Mouse (Mus musculus) MEL (cell line): Measurements from ENCODE around the gene Gm49387. TPM values are rescaled to one million over a fixed set of nuclear protein-coding genes. Genes with fewer than 3 reads are reported as not detected.

ENCODE experiments used
- polyA plus RNA-seq, 2 experiments: library from polyadenylated mRNA; stranded (reverse) in 1 of 2; unstranded in 1 of 2; fragments of >175 nt in 1 of 2; fragments of >200 nt in 1 of 2; gene quantifications; 2 replicates each; pipeline versions ENCODE4 v1.2.1 to v1.2.4; 2012; ENCODE audit warnings: low replicate concordance in 2 of 2, low read depth in 1 of 2; ENCODE audit not compliant: insufficient read length in 2 of 2, insufficient read depth in 1 of 2, missing spikeins in 1 of 2
- total RNA-seq: library from RNA; depleted of rRNA; stranded (reverse); fragments of 300-350 nt; gene quantifications from 2 replicates; pipeline ENCODE4 v1.2.3, GENCODE M21; 2012; rRNA removed

Gm49387 gene
- total and polyA plus RNA-seq, 3 experiments, result 0.14 TPM; not detected in 2

Other genes with a start within 250 kb of the Gm49387 start
- gene Sh3bp5, start 204.8 kb downstream of the Gm49387 start, total RNA-seq, result 0.19 and 0.36 TPM in 2 replicates
- 1 to 10 TPM in 1 of 2 experiments, not detected in 1; 1.0 TPM for gene Sh3bp5, start 204.8 kb downstream of the Gm49387 start, polyA plus RNA-seq
- 44.4 and 50.6 TPM in 2 replicates for gene Eaf1, start 146.5 kb downstream of the Gm49387 start, total RNA-seq
- 10 to 100 TPM in 1 of 2 experiments, not detected in 1; 67.2 TPM for gene Eaf1, start 146.5 kb downstream of the Gm49387 start, polyA plus RNA-seq
- 35.6 TPM in 2 replicates for gene Mettl6, start 145.8 kb downstream of the Gm49387 start, total RNA-seq
- 10 to 100 TPM in 1 of 2 experiments, not detected in 1; 39.2 TPM for gene Mettl6, start 145.8 kb downstream of the Gm49387 start, polyA plus RNA-seq
- not detected in 2 replicates for gene Colq, start 49.5 kb downstream of the Gm49387 start, total RNA-seq
- gene Colq, start 49.5 kb downstream of the Gm49387 start, polyA plus RNA-seq, result not detected
- gene Btd, start 150 bp upstream of the Gm49387 start, total RNA-seq, result 7.2 and 8.4 TPM in 2 replicates
- 10 to 100 TPM in 1 of 2 experiments, not detected in 1; 12.9 TPM for gene Btd, start 150 bp upstream of the Gm49387 start, polyA plus RNA-seq
- 7.7 and 9.2 TPM in 2 replicates for gene Hacl1, start 408 bp upstream of the Gm49387 start, total RNA-seq
- gene Hacl1, start 408 bp upstream of the Gm49387 start, polyA plus RNA-seq, result 10 to 100 TPM in 1 of 2 experiments, not detected in 1; 13.3 TPM
- 32.5 and 33.2 TPM in 2 replicates for gene Ankrd28, start 189.8 kb upstream of the Gm49387 start, total RNA-seq
- gene Ankrd28, start 189.8 kb upstream of the Gm49387 start, polyA plus RNA-seq, result 10 to 100 TPM; 38.8 to 41.2 TPM